Mouse (Mus musculus) stomach, embryonic 14.5 days (tissue): ENCODE data around the gene Phpt1. TPM values are rescaled to one million over a fixed set of nuclear protein-coding genes. Genes with fewer than 3 reads are reported as not detected.

Source experiments
- ATAC-seq: fragments of 200-750 bp; cut with Nextera tagmentation; 2 replicates; pipeline ENCODE4 v1.8.0; 2017; ENCODE audit warnings: low read depth, moderate TSS enrichment; ENCODE audit not compliant: insufficient number of reproducible peaks, insufficient read depth, low FRiP score
- H3K27ac ChIP-seq: fragments of 300-500 bp; sonication (generic); 2 replicates; pipeline ENCODE4 v1.5.1; 2014; ENCODE audit warnings: mild to moderate bottlenecking, low read length, moderate library complexity, mixed read lengths
- H3K27me3 ChIP-seq: fragments of 300-500 bp; sonication (generic); 2 replicates; pipeline ENCODE4 v1.6.1; 2014; ENCODE audit warnings: low read length, control low read depth, mixed read lengths; ENCODE audit not compliant: control insufficient read depth, insufficient read depth
- H3K36me3 ChIP-seq: fragments of 300-500 bp; sonication (generic); 2 replicates; pipeline ENCODE4 v1.6.1; 2014; ENCODE audit warnings: mild to moderate bottlenecking, control low read depth, low read length, moderate library complexity, mixed read lengths; ENCODE audit not compliant: control insufficient read depth, insufficient read depth
- H3K4me1 ChIP-seq: fragments of 300-500 bp; sonication (generic); 2 replicates; pipeline ENCODE4 v1.6.1; 2014; ENCODE audit warnings: low read length, control low read depth, mixed read lengths; ENCODE audit not compliant: control insufficient read depth, insufficient read depth
- H3K4me2 ChIP-seq: fragments of 300-500 bp; sonication (generic); replicated peaks from 2 replicates; pipeline ENCODE4 v1.6.1; 2014; ENCODE audit warnings: low read depth, low read length, control low read depth
- H3K4me3 ChIP-seq: fragments of 300-500 bp; sonication (generic); 2 replicates; pipeline ENCODE4 v1.5.1; 2014; ENCODE audit warnings: low read depth, low read length, control low read depth
- H3K9ac ChIP-seq: fragments of 300-500 bp; sonication (generic); replicated peaks from 2 replicates; pipeline ENCODE4 v1.6.1; 2014; ENCODE audit warnings: low read depth, mild to moderate bottlenecking, control low read depth, low read length, moderate library complexity, mixed read lengths
- H3K9me3 ChIP-seq: fragments of 300-500 bp; sonication (generic); 2 replicates; pipeline ENCODE4 v1.6.1; 2016; ENCODE audit warnings: low read depth, low read length, control low read depth; ENCODE audit not compliant: control insufficient read depth
- WGBS: fragments of 180-500 bp; shearing (Covaris S2); extraction: QIAGEN DNeasy Blood & Tissue Kit; methylation state at CpG from one replicate; pipeline ENCODE4 v1.1.7; 2014; 5-methylcytosine and 5-hydroxymethylcytosine counted together
- polyA plus RNA-seq: library from polyadenylated mRNA; unstranded; fragments of >200 nt; fragmentation: Nextera tagmentation; extraction: Ambion mirVana; gene quantifications from 2 replicates; pipeline ENCODE4 v1.2.1, GENCODE M21; 2014

Phpt1 gene
- polyA plus RNA-seq, 1 experiment from 2014 or later = 231 TPM

GRCm38 (mm10) chr2:25580621-25581101 is 5.6 kb upstream of the Phpt1 start:
- peaks cover 37% of the 10 kb centered on the region for H3K27me3 ChIP-seq
- H3K9ac ChIP-seq = no peak overlapping the region
- WGBS = 45% methylated on average over 6 of the region's 6 CpGs
- H3K27ac ChIP-seq = no peak overlapping the region
- no peak overlapping the region for H3K4me2 ChIP-seq
- ATAC-seq = no peak
- no peak overlapping the region for H3K4me3 ChIP-seq
- H3K4me1 ChIP-seq = peaks cover 40% of the 10 kb centered on the region
- H3K36me3 ChIP-seq = peaks cover 28% of the 10 kb centered on the region
- H3K9me3 ChIP-seq = no peaks in the 10 kb centered on the region

GRCm38 (mm10) chr2:25579737-25580460 is 4.9 kb upstream of the Phpt1 start:
- WGBS = 6% methylated on average over 27 of the region's 27 CpGs
- Histone ChIP-seq H3K27ac (no peak overlapping the region), H3K9me3 (no peaks in the 10 kb centered on the region), H3K36me3 (peaks cover 20% of the 10 kb centered on the region), H3K9ac (no peak overlapping the region), H3K4me1 (peaks cover 44% of the 10 kb centered on the region), H3K27me3 (peaks cover 37% of the 10 kb centered on the region), H3K4me2 (peak overlapping the region; percentile 24; the same call in 1 of the 2 replicates), H3K4me3 (peak overlapping the region; percentile 24)
- ATAC-seq = no peak

- peaks cover 45% of the 10 kb centered on the region for H3K4me1 ChIP-seq
- peak overlapping the region; percentile 24; the same call in 1 of the 2 replicates for H3K4me2 ChIP-seq
- H3K27me3 ChIP-seq = peaks cover 37% of the 10 kb centered on the region
- no peak overlapping the region for H3K9ac ChIP-seq
- H3K9me3 ChIP-seq = no peaks in the 10 kb centered on the region
- no peak overlapping the region for H3K27ac ChIP-seq
- H3K4me3 ChIP-seq = peak overlapping the region; percentile 24
- H3K36me3 ChIP-seq = peaks cover 12% of the 10 kb centered on the region
- ATAC-seq = no peak
- 6% methylated on average over 77 of the region's 77 CpGs for WGBS
Measured at GRCm38 (mm10) chr2:25578796-25579736, 4.0 kb upstream of the Phpt1 start.

GRCm38 (mm10) chr2:25577951-25578795 is 3.1 kb upstream of the Phpt1 start:
- peaks cover 37% of the 10 kb centered on the region for H3K27me3 ChIP-seq
- WGBS = 6% methylated on average over 74 of the region's 75 CpGs

GRCm38 (mm10) chr2:25576965-25577891 is 2.2 kb upstream of the Phpt1 start:
- no peak overlapping the region; the same call in 1 of the 2 replicates for H3K9ac ChIP-seq
- ATAC-seq = no peak
- peak overlapping the region; percentile 22 for H3K4me2 ChIP-seq
- peak overlapping the region; percentile 15 for H3K4me3 ChIP-seq
- H3K9me3 ChIP-seq = no peaks in the 10 kb centered on the region
- WGBS = 20% methylated on average over 92 of the region's 92 CpGs
- peaks cover 54% of the 10 kb centered on the region for H3K4me1 ChIP-seq
- no peak overlapping the region for H3K27ac ChIP-seq
- no peaks in the 10 kb centered on the region for H3K36me3 ChIP-seq
- H3K27me3 ChIP-seq = peaks cover 37% of the 10 kb centered on the region

More at GRCm38 (mm10) chr2:25577951-25578795, 3.1 kb upstream of the Phpt1 start:
- H3K4me1 ChIP-seq = peaks cover 54% of the 10 kb centered on the region
- no peaks in the 10 kb centered on the region for H3K9me3 ChIP-seq
- peaks cover 3% of the 10 kb centered on the region for H3K36me3 ChIP-seq
- H3K9ac ChIP-seq = no peak overlapping the region
- peak overlapping the region; percentile 15 for H3K4me3 ChIP-seq
- ATAC-seq = no peak
- no peak overlapping the region for H3K27ac ChIP-seq
- H3K4me2 ChIP-seq = peak overlapping the region; percentile 22

GRCm38 (mm10) chr2:25576028-25576850 is 1.2 kb upstream of the Phpt1 start:
- Histone ChIP-seq H3K4me2 (peak overlapping the region; percentile 75; the same call in 1 of the 2 replicates), H3K4me3 (no peak overlapping the region), H3K36me3 (peaks cover 4% of the 10 kb centered on the region; the same call in 1 of the 2 replicates), H3K4me1 (peaks cover 54% of the 10 kb centered on the region), H3K27me3 (peaks cover 37% of the 10 kb centered on the region), H3K27ac (no peak overlapping the region), H3K9me3 (no peaks in the 10 kb centered on the region), H3K9ac (no peak overlapping the region)
- no peak for ATAC-seq
- 73% methylated on average over 16 of the region's 16 CpGs for WGBS
